Mouse (Mus musculus) olfactory bulb, adult 2 months (tissue): ENCODE measurements around the gene Rgs12. TPM values are rescaled to one million over a fixed set of nuclear protein-coding genes. Genes with fewer than 3 reads are reported as not detected.

ENCODE experiments used
- H3K27ac ChIP-seq: fragments of 200-500 bp; 2 replicates; pipeline ENCODE4 v1.5.1; 2012; ENCODE audit warnings: low read depth, low read length; ENCODE audit not compliant: insufficient read depth
- H3K4me1 ChIP-seq: fragments of 200-500 bp; 2 replicates; pipeline ENCODE4 v1.6.1; 2012; ENCODE audit warnings: low read length; ENCODE audit not compliant: control insufficient read depth, insufficient read depth
- H3K4me3 ChIP-seq: fragments of 200-500 bp; 2 replicates; pipeline ENCODE4 v1.5.1; 2012; ENCODE audit warnings: mild to moderate bottlenecking, low read depth, low read length, moderate library complexity; ENCODE audit not compliant: insufficient read depth
- CTCF ChIP-seq: fragments of 200-500 bp; IDR thresholded peaks from 2 replicates; pipeline ENCODE4 v1.5.1; 2012; ENCODE audit warnings: low read depth, mild to moderate bottlenecking, low read length, moderate library complexity; ENCODE audit not compliant: insufficient read depth
- POLR2A ChIP-seq: fragments of 200-500 bp; IDR thresholded peaks from 2 replicates; pipeline ENCODE4 v1.6.1; 2012; ENCODE audit warnings: mild to moderate bottlenecking, low read depth, low read length, moderate library complexity; ENCODE audit not compliant: insufficient read depth
- WGBS: fragments of 180-500 bp; shearing (Covaris S2); methylation state at CpG from one replicate; pipeline ENCODE4 v1.1.7; 2018; 5-methylcytosine and 5-hydroxymethylcytosine counted together
- polyA plus RNA-seq: library from polyadenylated mRNA; stranded (reverse); fragments of >200 nt; gene quantifications from 2 replicates; pipeline ENCODE4 v1.2.4, GENCODE M21; 2012; ENCODE audit warnings: low replicate concordance; ENCODE audit not compliant: missing spikeins, insufficient read depth, insufficient read length

Gene Rgs12
- polyA plus RNA-seq, 1 experiment = not detected

DNA sequence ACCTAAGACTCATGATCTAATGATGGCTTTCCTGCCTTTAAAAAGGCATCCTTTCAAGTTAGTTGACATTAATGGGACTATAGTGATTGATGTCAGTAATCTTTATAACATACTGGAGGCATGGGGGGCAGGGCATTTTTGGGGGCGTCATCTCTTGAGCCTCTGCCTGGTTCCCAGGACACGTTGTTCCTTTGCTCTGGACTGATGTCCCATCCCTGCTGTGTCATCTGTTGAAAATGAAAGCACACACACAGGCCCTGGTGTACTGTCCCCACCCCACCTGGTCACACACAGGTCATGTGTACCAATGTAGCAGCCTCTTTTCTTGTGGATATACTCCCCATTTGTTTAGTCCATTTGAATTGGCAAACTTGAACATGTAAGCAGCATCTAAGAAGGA, 57.4 kb downstream of the Rgs12 start:
- Histone ChIP-seq H3K4me3 (no peak overlapping the region), H3K27ac (no peak overlapping the region), H3K4me1 (peaks cover 24% of the 10 kb centered on the region)
- 84% methylated on average over 2 of the region's 2 CpGs for WGBS
- no peak for TF ChIP-seq CTCF
- no peak for TF ChIP-seq POLR2A

DNA sequence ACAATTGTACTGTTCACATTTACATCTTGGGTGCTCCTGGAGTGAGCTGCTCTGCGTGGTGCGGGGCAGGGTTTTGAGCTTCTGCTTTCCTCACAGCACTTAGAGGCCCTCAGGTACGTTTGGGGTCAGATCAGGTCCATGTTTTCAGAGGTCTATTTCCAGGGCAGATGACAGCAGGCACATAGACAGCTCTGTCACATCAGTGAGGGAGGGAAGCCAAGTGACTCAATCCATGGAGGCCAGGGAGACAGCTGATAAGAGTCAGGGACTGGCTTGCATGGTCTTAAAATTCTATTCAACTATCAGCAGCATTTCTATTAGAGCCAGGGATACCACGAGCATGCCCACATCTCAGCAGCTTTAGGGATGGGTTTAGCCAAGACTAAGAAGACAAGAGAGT, 59.9 kb downstream of the Rgs12 start:
- no peak for TF ChIP-seq POLR2A
- TF ChIP-seq CTCF = no peak
- Histone ChIP-seq H3K27ac (no peak overlapping the region), H3K4me1 (peaks cover 19% of the 10 kb centered on the region), H3K4me3 (no peak overlapping the region)
- 89% methylated on average over 4 of the region's 4 CpGs for WGBS

DNA sequence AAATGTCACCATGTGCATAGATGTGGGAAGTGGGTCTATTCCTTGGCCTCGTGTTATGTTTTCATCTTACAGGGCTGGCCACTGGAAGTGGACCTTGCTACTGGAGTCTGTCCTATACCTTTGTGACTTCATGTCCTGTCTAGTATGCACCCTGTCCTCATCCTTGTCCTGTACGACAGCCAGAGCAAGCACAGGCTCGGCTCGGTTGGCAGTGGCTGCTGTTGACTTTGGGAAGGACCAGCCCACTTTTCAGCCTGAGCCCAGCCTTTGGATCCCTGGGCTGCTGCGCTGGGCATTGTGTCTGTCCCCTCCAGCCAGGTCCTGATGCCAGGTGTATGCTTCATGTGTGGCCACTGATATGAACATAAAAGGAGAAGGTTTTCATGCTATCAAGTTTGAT, 61.4 kb downstream of the Rgs12 start:
- no peak overlapping the region for H3K4me3 ChIP-seq
- peaks cover 23% of the 10 kb centered on the region for H3K4me1 ChIP-seq
- TF ChIP-seq POLR2A (no peak), CTCF (no peak)
- H3K27ac ChIP-seq = no peak overlapping the region
- 59% methylated on average over 5 of the region's 5 CpGs for WGBS

DNA sequence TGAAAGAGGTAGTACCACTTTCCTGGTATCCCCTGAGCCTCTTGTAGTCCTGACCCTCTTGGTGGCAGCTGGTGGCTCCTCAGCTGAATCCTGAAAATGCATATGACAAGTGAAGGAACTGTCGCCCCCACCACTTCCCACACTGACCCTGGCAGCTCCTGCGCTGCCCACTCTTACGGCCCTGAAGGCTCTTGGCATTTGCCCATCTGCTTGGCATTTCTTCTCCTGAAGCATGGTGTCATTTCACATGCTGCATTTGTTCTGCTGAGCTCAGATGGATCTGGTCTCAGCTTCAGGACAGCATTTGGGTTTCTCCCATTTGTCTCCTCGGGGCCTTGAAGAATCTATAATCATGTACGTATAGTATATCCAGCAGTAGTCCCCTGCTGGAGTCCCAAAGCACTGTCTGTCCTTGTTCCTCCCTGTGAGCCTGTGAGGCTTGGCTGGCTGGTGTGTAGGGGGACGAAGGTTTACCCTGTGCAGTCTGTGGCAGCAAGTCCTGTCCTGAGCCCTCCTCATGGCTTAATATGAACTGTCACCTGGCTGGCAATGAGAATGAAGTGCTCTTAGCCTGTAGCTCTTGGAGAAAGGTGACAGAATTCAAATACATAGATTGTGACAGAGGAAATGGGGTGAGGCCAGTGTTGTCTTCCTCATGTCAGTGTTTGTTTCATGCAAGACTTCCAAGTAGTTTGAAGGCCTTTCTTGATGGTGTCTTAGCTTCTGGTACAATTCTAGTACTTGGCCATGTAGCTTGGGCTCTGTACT, 62.1 kb downstream of the Rgs12 start:
- TF ChIP-seq POLR2A (no peak), CTCF (no peak)
- peaks cover 28% of the 10 kb centered on the region for H3K4me1 ChIP-seq
- no peak overlapping the region for H3K4me3 ChIP-seq
- 75% methylated on average over 6 of the region's 6 CpGs for WGBS
- H3K27ac ChIP-seq = no peak overlapping the region

DNA sequence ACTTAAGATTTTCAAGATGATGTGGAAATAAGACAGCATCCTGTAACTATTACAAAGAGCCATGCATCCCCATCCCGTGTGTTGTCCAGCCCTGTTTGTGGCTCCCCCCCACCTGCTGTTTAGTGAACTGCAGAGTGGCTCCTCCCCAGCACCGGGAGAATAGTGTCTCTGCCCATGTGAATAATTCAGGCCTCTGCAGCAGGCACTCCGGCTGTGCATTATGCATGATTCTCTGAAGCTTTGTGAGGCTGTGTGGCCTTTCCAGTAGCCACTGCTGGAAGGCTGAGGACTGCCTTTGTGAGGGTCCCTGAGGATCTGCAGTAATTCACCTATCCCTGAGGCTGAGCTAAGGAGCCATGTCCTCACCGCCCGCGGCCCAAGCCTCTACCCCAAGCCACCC, 64.8 kb downstream of the Rgs12 start:
- no peak for TF ChIP-seq POLR2A
- no peak for TF ChIP-seq CTCF
- Histone ChIP-seq H3K27ac (no peak overlapping the region), H3K4me3 (no peak overlapping the region), H3K4me1 (peaks cover 44% of the 10 kb centered on the region)
- 41% methylated on average over 6 of the region's 6 CpGs for WGBS

DNA sequence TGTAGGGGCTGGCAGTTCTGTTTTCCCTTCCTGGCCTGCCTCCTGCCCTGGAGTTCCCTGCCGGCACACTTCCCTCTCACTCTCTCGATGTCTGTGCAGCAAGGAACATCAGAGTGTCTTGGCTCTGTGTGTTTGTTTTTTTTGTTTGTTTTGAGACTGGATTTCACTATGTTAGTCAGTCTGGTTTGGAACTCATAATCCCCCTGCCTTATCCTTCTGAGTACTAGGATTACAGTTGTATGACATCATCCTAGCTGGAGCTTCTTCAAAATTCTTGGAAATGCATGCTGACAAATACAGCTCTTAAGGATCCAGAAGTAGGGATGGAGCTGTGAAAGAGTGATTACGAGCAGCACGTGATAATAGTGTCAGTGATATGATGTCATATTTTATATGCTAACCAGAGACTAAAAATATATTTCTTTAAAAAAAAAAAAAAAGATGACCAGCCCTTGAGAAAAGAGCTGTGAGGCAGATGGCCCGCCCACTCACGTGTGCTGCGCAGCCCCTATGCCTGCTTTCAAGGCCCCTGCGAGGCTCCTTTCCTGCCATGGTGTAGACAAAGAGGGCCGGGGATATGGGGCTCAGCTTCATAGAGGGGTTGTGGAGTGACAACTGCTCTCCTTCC, 70.5 kb downstream of the Rgs12 start:
- no peak overlapping the region for H3K27ac ChIP-seq
- 69% methylated on average over 9 of the region's 9 CpGs for WGBS
- TF ChIP-seq POLR2A (no peak), CTCF (no peak)
- H3K4me1 ChIP-seq = peaks cover 54% of the 10 kb centered on the region
- no peak overlapping the region for H3K4me3 ChIP-seq

DNA sequence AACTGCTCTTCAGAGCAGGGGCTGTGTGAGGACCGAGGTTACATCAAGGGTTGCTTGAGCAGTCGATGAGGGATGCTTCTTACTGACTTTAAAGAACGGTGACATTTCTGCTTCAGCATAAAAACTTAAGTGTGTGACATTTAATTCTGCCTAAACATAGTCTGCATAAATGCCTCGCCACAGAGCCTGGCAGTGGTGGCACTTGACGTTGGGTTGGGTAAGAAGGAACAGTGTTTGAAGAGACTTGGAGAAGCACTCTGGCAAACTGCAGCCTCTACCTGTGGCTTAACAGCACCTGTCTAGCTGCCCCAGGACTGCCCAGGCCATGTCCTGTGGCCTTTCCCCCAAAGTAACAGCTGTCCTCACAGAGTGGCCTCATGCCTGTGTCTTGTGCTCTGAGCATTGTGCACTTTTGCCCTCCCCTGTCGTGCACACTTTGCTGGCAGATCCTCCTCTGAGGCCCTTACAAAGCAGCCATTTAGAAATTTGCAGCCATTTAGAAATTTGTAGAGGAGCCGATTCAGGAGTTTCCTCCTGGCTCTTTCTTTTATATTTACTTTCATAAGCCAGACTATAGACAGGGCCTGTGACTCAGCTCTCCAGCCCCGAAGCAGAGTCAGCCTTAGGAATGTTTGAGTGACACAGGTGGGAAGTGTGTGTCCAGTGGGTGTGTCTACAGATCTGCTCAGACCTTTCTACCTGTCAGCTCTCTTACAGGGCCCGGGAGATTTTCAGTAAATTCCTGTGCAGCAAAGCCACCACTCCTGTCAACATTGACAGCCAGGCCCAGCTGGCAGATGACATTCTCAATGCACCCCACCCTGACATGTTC, 71.4 kb downstream of the Rgs12 start:
- no peak for TF ChIP-seq CTCF
- TF ChIP-seq POLR2A = no peak
- WGBS = 49% methylated on average over 9 of the region's 9 CpGs
- no peak overlapping the region for H3K27ac ChIP-seq
- H3K4me3 ChIP-seq = no peak overlapping the region
- H3K4me1 ChIP-seq = peaks cover 59% of the 10 kb centered on the region

DNA sequence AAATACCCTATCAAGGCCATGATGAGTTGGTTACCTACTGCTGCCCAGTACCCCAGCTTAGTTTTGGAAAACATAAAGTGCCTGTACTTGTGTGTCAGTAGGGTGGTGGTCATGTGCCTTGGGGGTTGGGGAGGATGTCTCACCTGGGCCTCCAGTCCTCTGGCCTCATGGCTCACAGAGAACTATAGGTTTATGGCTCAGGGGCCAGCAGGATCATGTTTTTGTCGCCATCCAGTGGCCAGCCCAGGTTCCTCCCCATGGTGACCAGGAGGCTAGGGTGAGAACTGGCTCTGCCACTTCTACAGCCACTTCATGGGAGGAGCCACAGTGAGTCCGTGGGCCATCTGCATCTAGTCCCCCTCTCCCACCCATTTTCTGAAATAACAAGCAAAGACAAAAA, 75.7 kb downstream of the Rgs12 start:
- peak overlapping the region; percentile 90 for H3K27ac ChIP-seq
- TF ChIP-seq CTCF (peak; percentile 65; the same call in 1 of the 2 replicates), POLR2A (no peak)
- H3K4me1 ChIP-seq = peaks cover 53% of the 10 kb centered on the region
- no peak overlapping the region for H3K4me3 ChIP-seq
- WGBS = 28% methylated on average over 2 of the region's 2 CpGs

DNA sequence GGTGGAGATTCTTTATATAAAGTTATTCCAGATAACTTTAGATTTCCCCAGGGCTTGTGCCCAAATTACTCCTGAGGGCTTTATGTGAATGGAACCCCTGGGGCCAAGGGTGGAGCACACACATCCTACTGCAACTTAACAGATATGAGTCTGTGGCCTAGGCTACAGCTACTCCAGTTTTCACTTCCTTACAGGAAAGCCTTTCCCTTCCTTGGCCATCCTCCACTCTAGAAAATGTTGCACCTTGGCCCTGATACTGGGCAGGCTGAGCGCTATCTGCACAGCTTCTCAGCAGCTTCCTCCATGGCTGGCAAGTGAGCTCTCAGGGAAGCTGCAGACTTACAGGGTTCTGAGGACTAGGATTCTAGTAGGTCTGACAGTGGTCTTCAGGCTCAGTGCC, 80.1 kb downstream of the Rgs12 start:
- H3K4me1 ChIP-seq = peaks cover 38% of the 10 kb centered on the region
- 90% methylated on average over 1 of the region's 1 CpGs for WGBS
- no peak overlapping the region for H3K4me3 ChIP-seq
- no peak overlapping the region for H3K27ac ChIP-seq
- no peak for TF ChIP-seq CTCF
